Mouse (Mus musculus): ENCODE results near the gene Cdc26. TPM values are rescaled to one million over a fixed set of nuclear protein-coding genes. Genes with fewer than 3 reads are reported as not detected.

The Cdc26 gene
- polyA plus RNA-seq, 1 experiment, result not detected

- Histone ChIP-seq H3K27ac (ENCODE audit: insufficient read depth, low read depth, low read length) (no peak overlapping the region), H3K4me3 (ENCODE audit: insufficient read depth, low read depth, low read length) (no peak overlapping the region), H3K4me1 (ENCODE audit: control insufficient read depth, insufficient read depth, low read length) (no peaks in the 10 kb centered on the region)
- TF ChIP-seq CTCF (IDR thresholded peaks at IDR 0.05; ENCODE audit: insufficient read depth, low read depth, low read length) (no peak), POLR2A (IDR thresholded peaks at IDR 0.05; ENCODE audit: insufficient read depth, low read depth, low read length) (no peak)
- 97% methylated on average over 1 of the region's 1 CpGs for WGBS
These were observed 64.4 kb downstream of the Cdc26 start for GRCm38 (mm10) chr4:62344000-62344399.

DNA sequence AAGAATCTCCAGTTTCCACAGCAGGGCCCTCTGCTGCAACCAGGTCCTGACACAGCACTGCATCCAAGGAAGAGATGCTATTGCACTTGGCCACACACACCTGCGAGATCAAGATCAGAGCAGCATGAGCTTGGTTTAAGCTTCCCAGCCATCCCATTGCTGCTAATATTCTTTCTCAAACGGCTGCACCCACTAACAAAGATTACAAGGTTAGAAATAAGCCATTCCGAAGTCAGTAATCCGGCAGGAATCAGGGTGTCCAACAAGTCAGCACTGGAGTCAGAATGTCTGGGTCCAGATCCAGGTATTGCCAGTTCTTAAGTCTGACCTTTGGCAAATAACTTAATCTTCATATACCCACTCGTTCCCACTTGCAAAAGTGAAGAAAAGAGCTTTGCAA, 69.9 kb downstream of the Cdc26 start:
- 91% methylated on average over 5 of the region's 5 CpGs for WGBS
- no peak overlapping the region for H3K27ac ChIP-seq (ENCODE audit: insufficient read depth, low read depth, low read length)
- TF ChIP-seq POLR2A (IDR thresholded peaks at IDR 0.05; ENCODE audit: insufficient read depth, low read depth, low read length) (no peak), CTCF (IDR thresholded peaks at IDR 0.05; ENCODE audit: insufficient read depth, low read depth, low read length) (no peak)
- H3K4me3 ChIP-seq (ENCODE audit: insufficient read depth, low read depth, low read length), result no peak overlapping the region
- no peaks in the 10 kb centered on the region for H3K4me1 ChIP-seq (ENCODE audit: control insufficient read depth, insufficient read depth, low read length)

Other genes starting within 250 kb of the Cdc26 start
- gene Zfp37, start 177.6 kb downstream of the Cdc26 start, polyA plus RNA-seq (2012; ENCODE audit: insufficient read depth, insufficient read length, low replicate concordance, missing spikeins), result not detected in 2 replicates
- not detected in 2 replicates for gene Slc31a2, start 146.1 kb downstream of the Cdc26 start, polyA plus RNA-seq (2012; ENCODE audit: insufficient read depth, insufficient read length, low replicate concordance, missing spikeins)
- gene Fkbp15, start 48.1 kb downstream of the Cdc26 start, polyA plus RNA-seq (2012; ENCODE audit: insufficient read depth, insufficient read length, low replicate concordance, missing spikeins), result not detected in 2 replicates
- gene Slc31a1, start 47.9 kb downstream of the Cdc26 start, polyA plus RNA-seq (2012; ENCODE audit: insufficient read depth, insufficient read length, low replicate concordance, missing spikeins), result not detected in 2 replicates
- not detected in 2 replicates for gene Prpf4, start 155 bp upstream of the Cdc26 start, polyA plus RNA-seq (2012; ENCODE audit: insufficient read depth, insufficient read length, low replicate concordance, missing spikeins)
- gene Rnf183, start 26.6 kb upstream of the Cdc26 start, polyA plus RNA-seq (2012; ENCODE audit: insufficient read depth, insufficient read length, low replicate concordance, missing spikeins), result not detected in 2 replicates
- gene Wdr31, start 62.3 kb upstream of the Cdc26 start, polyA plus RNA-seq (2012; ENCODE audit: insufficient read depth, insufficient read length, low replicate concordance, missing spikeins), result not detected in 2 replicates
- not detected in 2 replicates for gene Bspry, start 71.4 kb upstream of the Cdc26 start, polyA plus RNA-seq (2012; ENCODE audit: insufficient read depth, insufficient read length, low replicate concordance, missing spikeins)
- gene Hdhd3, start 94.8 kb upstream of the Cdc26 start, polyA plus RNA-seq (2012; ENCODE audit: insufficient read depth, insufficient read length, low replicate concordance, missing spikeins), result not detected in 2 replicates
- not detected in 2 replicates for gene Alad, start 111.3 kb upstream of the Cdc26 start, polyA plus RNA-seq (2012; ENCODE audit: insufficient read depth, insufficient read length, low replicate concordance, missing spikeins)
- gene Pole3, start 116.4 kb upstream of the Cdc26 start, polyA plus RNA-seq (2012; ENCODE audit: insufficient read depth, insufficient read length, low replicate concordance, missing spikeins), result not detected in 2 replicates
- gene 4933430I17Rik, start 116.7 kb upstream of the Cdc26 start, polyA plus RNA-seq (2012; ENCODE audit: insufficient read depth, insufficient read length, low replicate concordance, missing spikeins), result not detected in 2 replicates
- not detected in 2 replicates for gene Rgs3, start 151.2 kb upstream of the Cdc26 start, polyA plus RNA-seq (2012; ENCODE audit: insufficient read depth, insufficient read length, low replicate concordance, missing spikeins)